ENCODE assay signal across 8 mouse cellular contexts in genomic region chr12:36670915-36671579, GRCm38 (mm10).
DNase-seq lines count a peak whose midpoint lies in the region; ATAC-seq and TF ChIP-seq lines count a peak whose summit lies in the region.

No protein-coding gene starts in this region.

- no peak overlapping the region for H3K4me3 ChIP-seq in heart, embryonic 11.5 days (ENCODE audit: low read depth, low read length)
- no peak overlapping the region for H3K4me3 ChIP-seq in CH12.LX (replicated peaks in 1 of 3; ENCODE audit: low read depth in 2 of 3, low read length in 2 of 3, poor library complexity in 1 of 3)
- no peak overlapping the region for H3K4me3 ChIP-seq in stomach, embryonic 15.5 days (replicated peaks)

- ATAC-seq in heart, embryonic 11.5 days (replicated peaks; ENCODE audit: insufficient number of reproducible peaks, low FRiP score, low TSS enrichment): no peak
- peak; percentile 27; the same call in 1 of the 2 replicates for ATAC-seq in stomach, embryonic 15.5 days (ENCODE audit: insufficient read depth, low FRiP score, low read depth)

- peak; percentile 18 for DNase-seq in heart, postnatal 4 days
- peak; percentile 31 for DNase-seq in CH12.LX (ENCODE audit: extremely low read depth)
- peak; percentile 15 for DNase-seq in embryo, embryonic 9.5 days (ENCODE audit: extremely low spot score)
- peak; percentile 35 for DNase-seq in kidney, postnatal 14 days
- DNase-seq in right cerebral cortex, postnatal 36 days (ENCODE audit: low spot score in 2 of 2): no peak
- DNase-seq in testis, postnatal 14 days (ENCODE audit: low spot score): no peak

- no peaks in the 10 kb centered on the region for H3K79me2 ChIP-seq in CH12.LX (replicated peaks; ENCODE audit: control insufficient read depth, extremely low read depth, insufficient read depth, poor library complexity, severe bottlenecking)

- TF ChIP-seq EP300 in CH12.LX (IDR thresholded peaks at IDR 0.05; ENCODE audit: low read length): no peak

- TF ChIP-seq CTCF in CH12.LX (conservative IDR thresholded peaks at IDR 0.05 in 1 of 2, IDR thresholded peaks at IDR 0.05 in 1 of 2; ENCODE audit: low read depth in 2 of 2, low read length in 2 of 2): peak in 1 of 2 experiments; percentile 67; a peak in 2 of 4 replicates

- no peaks in the 10 kb centered on the region for H3K27me3 ChIP-seq in heart, embryonic 11.5 days (ENCODE audit: control insufficient read depth, insufficient read depth, low read length)
- H3K27me3 ChIP-seq in CH12.LX (replicated peaks): no peaks in the 10 kb centered on the region
- no peaks in the 10 kb centered on the region for H3K27me3 ChIP-seq in stomach, embryonic 15.5 days (replicated peaks)

- in situ Hi-C loops in CH12.LX (cut with MboI; ENCODE audit: low pct_ligation_motif_present, low pct_unique_long_range_greater_than_20kb, low sequenced_read_pairs): loop anchor here (10.0 kb wide), 1 partner anchor 456 kb away; no protein-coding TSS in a partner anchor

- H3K27ac ChIP-seq in heart, embryonic 11.5 days (ENCODE audit: low read depth, low read length): no peak overlapping the region
- no peak overlapping the region for H3K27ac ChIP-seq in CH12.LX (ENCODE audit: insufficient read depth, low read depth)
- no peak overlapping the region for H3K27ac ChIP-seq in stomach, embryonic 15.5 days

- H3K4me2 ChIP-seq in heart, embryonic 11.5 days: no peak overlapping the region
- H3K4me2 ChIP-seq in CH12.LX (ENCODE audit: insufficient read depth, low read depth, poor library complexity, severe bottlenecking): peak overlapping the region; percentile 44
- H3K4me2 ChIP-seq in stomach, embryonic 15.5 days: no peak overlapping the region

- TF ChIP-seq RAD21 in CH12.LX (IDR thresholded peaks at IDR 0.05; ENCODE audit: low read depth, low read length): peak; percentile 76

- 34% methylated on average over 10 of the region's 10 CpGs for WGBS in heart, embryonic 11.5 days (ENCODE audit: insufficient replicate concordance)
- WGBS in stomach, embryonic 15.5 days: 34% methylated on average over 10 of the region's 10 CpGs

- H3K9me3 ChIP-seq in heart, embryonic 11.5 days (replicated peaks; ENCODE audit: control insufficient read depth, low read length): no peaks in the 10 kb centered on the region
- H3K9me3 ChIP-seq in CH12.LX (replicated peaks; ENCODE audit: low read length): no peaks in the 10 kb centered on the region
- no peaks in the 10 kb centered on the region for H3K9me3 ChIP-seq in stomach, embryonic 15.5 days

- no peaks in the 10 kb centered on the region for H3K4me1 ChIP-seq in heart, embryonic 11.5 days (ENCODE audit: control insufficient read depth, insufficient read depth, low read length)
- H3K4me1 ChIP-seq in CH12.LX (ENCODE audit: control insufficient read depth in 1 of 2, insufficient read depth in 2 of 2): no peaks in the 10 kb centered on the region
- no peaks in the 10 kb centered on the region for H3K4me1 ChIP-seq in stomach, embryonic 15.5 days

- H3K36me3 ChIP-seq in heart, embryonic 11.5 days (ENCODE audit: control insufficient read depth, insufficient read depth, low read length): no peaks in the 10 kb centered on the region
- no peaks in the 10 kb centered on the region for H3K36me3 ChIP-seq in CH12.LX (replicated peaks in 1 of 2; ENCODE audit: control insufficient read depth in 1 of 2, insufficient read depth in 1 of 2, low read length in 1 of 2)
- no peaks in the 10 kb centered on the region for H3K36me3 ChIP-seq in stomach, embryonic 15.5 days

- no peak for TF ChIP-seq POLR2A in CH12.LX (IDR thresholded peaks at IDR 0.05; ENCODE audit: low read depth, low read length)

- no peak overlapping the region for H3K9ac ChIP-seq in heart, embryonic 11.5 days (ENCODE audit: low read depth, low read length)
- no peak overlapping the region for H3K9ac ChIP-seq in CH12.LX (ENCODE audit: insufficient read depth, low read depth)
- no peak overlapping the region for H3K9ac ChIP-seq in stomach, embryonic 15.5 days

- dilution Hi-C loops in CH12.LX (cut with MboI; ENCODE audit: extremely low pct_ligation_motif_present, extremely low pct_unique_long_range_greater_than_20kb, low sequenced_read_pairs): no loop called here

TF ChIP-seq in CH12.LX, 34 proteins besides CTCF, POLR2A, EP300 and RAD21:
- TF ChIP-seq SMC3 (IDR thresholded peaks at IDR 0.05; ENCODE audit: low read depth, low read length) (peak; percentile 58), ZC3H11A (IDR thresholded peaks at IDR 0.05; ENCODE audit: low read depth, low read length) (peak; percentile 21; the same call in 1 of the 2 replicates), TBP (conservative IDR thresholded peaks at IDR 0.05; ENCODE audit: low read depth, low read length) (no peak)

Comparison
In these comparisons a context has a peak if more than half of its experiments do, and no peak if none do; other contexts are left out.
1. DNase-seq: peak in heart, postnatal 4 days (single experiment), CH12.LX (single experiment), embryo, embryonic 9.5 days (single experiment) and kidney, postnatal 14 days (single experiment); none in right cerebral cortex, postnatal 36 days (0 of 2) and testis, postnatal 14 days (single experiment).